Mouse (Mus musculus) thymus, adult 2 months (tissue): ENCODE measurements around the gene Rnf220.

Experiments used
- CTCF ChIP-seq: fragments of 200-500 bp; IDR thresholded peaks from 2 replicates; pipeline ENCODE4 v1.5.1; 2012; ENCODE audit warnings: mild to moderate bottlenecking, control low read depth, low read length, moderate library complexity, borderline replicate concordance; ENCODE audit not compliant: control insufficient read depth, poor library complexity, insufficient read depth; ENCODE audit errors: extremely low read depth
- POLR2A ChIP-seq: fragments of 200-500 bp; IDR thresholded peaks from 2 replicates; pipeline ENCODE4 v1.6.1; 2012; ENCODE audit warnings: mild to moderate bottlenecking, low read length, control low read depth, moderate library complexity; ENCODE audit not compliant: control insufficient read depth, poor library complexity, insufficient read depth; ENCODE audit errors: extremely low read depth

GRCm38 (mm10) chr4:117485045-117485780 is 11.6 kb downstream of the Rnf220 start:
- TF ChIP-seq POLR2A (no peak), CTCF (no peak)
